Mouse (Mus musculus) hindbrain, embryonic 13.5 days (tissue): ENCODE data around the gene Galr3. TPM values are rescaled to one million over a fixed set of nuclear protein-coding genes. Genes with fewer than 3 reads are reported as not detected.

Source experiments
- ATAC-seq: fragments of 200-750 bp; cut with Nextera tagmentation; 2 replicates; pipeline ENCODE4 v1.8.0; 2017; ENCODE audit warnings: moderate TSS enrichment; ENCODE audit not compliant: low FRiP score
- H3K27ac ChIP-seq: fragments of 300-500 bp; sonication (generic); 2 replicates; pipeline ENCODE4 v1.5.1; 2015; ENCODE audit warnings: inconsistent platforms, mild to moderate bottlenecking, moderate library complexity
- H3K27me3 ChIP-seq: fragments of 300-500 bp; sonication (generic); 2 replicates; pipeline ENCODE4 v1.6.1; 2015; ENCODE audit warnings: mild to moderate bottlenecking, inconsistent platforms
- H3K36me3 ChIP-seq: fragments of 300-500 bp; sonication (generic); 2 replicates; pipeline ENCODE4 v1.6.1; 2015; ENCODE audit warnings: mild to moderate bottlenecking, inconsistent platforms
- H3K4me1 ChIP-seq: fragments of 300-500 bp; sonication (generic); replicated peaks from 2 replicates; pipeline ENCODE4 v1.6.1; 2015; ENCODE audit warnings: inconsistent platforms
- H3K4me2 ChIP-seq: fragments of 300-500 bp; sonication (generic); 2 replicates; pipeline ENCODE4 v1.6.1; 2015; ENCODE audit warnings: inconsistent platforms, mild to moderate bottlenecking, moderate library complexity
- H3K4me3 ChIP-seq: fragments of 300-500 bp; sonication (generic); 2 replicates; pipeline ENCODE4 v1.5.1; 2015; ENCODE audit warnings: mild to moderate bottlenecking, inconsistent platforms
- H3K9ac ChIP-seq: fragments of 300-500 bp; sonication (generic); 2 replicates; pipeline ENCODE4 v1.6.1; 2015; ENCODE audit warnings: mild to moderate bottlenecking, inconsistent platforms
- H3K9me3 ChIP-seq: fragments of 300-500 bp; sonication (generic); 2 replicates; pipeline ENCODE4 v1.6.1; 2016; ENCODE audit warnings: inconsistent platforms
- WGBS: fragments of 180-500 bp; shearing (Covaris S2); methylation state at CpG from one replicate; pipeline ENCODE4 v1.1.7; 2015; 5-methylcytosine and 5-hydroxymethylcytosine counted together
- polyA plus RNA-seq: library from polyadenylated mRNA; unstranded; fragments of >200 nt; fragmentation: Nextera tagmentation; extraction: Ambion mirVana; gene quantifications from 2 replicates; pipeline ENCODE4 v1.2.1, GENCODE M21; 2015

Galr3 gene
- polyA plus RNA-seq, 1 experiment from 2014 or later = not detected

- Histone ChIP-seq H3K9me3 (no peaks in the 10 kb centered on the region), H3K9ac (no peak overlapping the region), H3K4me1 (peaks cover 22% of the 10 kb centered on the region), H3K4me3 (peak overlapping the region; percentile 28), H3K27me3 (peaks cover 13% of the 10 kb centered on the region; the same call in 1 of the 2 replicates), H3K36me3 (peaks cover 27% of the 10 kb centered on the region), H3K27ac (0 out of 2 replicates have a peak overlapping the region, but pooled peaks have one; percentile 13), H3K4me2 (peak overlapping the region; percentile 45)
- ATAC-seq = no peak
- 10% methylated on average over 14 of the region's 14 CpGs for WGBS
Measured at GRCm38 (mm10) chr15:79063160-79063740, 21.6 kb downstream of the Galr3 start.

- no peak overlapping the region for H3K27ac ChIP-seq
- no peaks in the 10 kb centered on the region for H3K9me3 ChIP-seq
- peaks cover 22% of the 10 kb centered on the region for H3K4me1 ChIP-seq
- no peak overlapping the region for H3K9ac ChIP-seq
- no peak for ATAC-seq
- no peak overlapping the region for H3K4me2 ChIP-seq
- H3K36me3 ChIP-seq = peaks cover 7% of the 10 kb centered on the region
- no peak overlapping the region for H3K4me3 ChIP-seq
- 65% methylated on average over 8 of the region's 8 CpGs for WGBS
- peaks cover 16% of the 10 kb centered on the region; the same call in 1 of the 2 replicates for H3K27me3 ChIP-seq
Measured at GRCm38 (mm10) chr15:79065086-79065770, 23.5 kb downstream of the Galr3 start.

- no peak overlapping the region for H3K27ac ChIP-seq
- H3K4me2 ChIP-seq = no peak overlapping the region
- H3K9ac ChIP-seq = no peak overlapping the region
- no peaks in the 10 kb centered on the region for H3K9me3 ChIP-seq
- no peaks in the 10 kb centered on the region for H3K36me3 ChIP-seq
- ATAC-seq = no peak
- H3K27me3 ChIP-seq = peaks cover 16% of the 10 kb centered on the region; the same call in 1 of the 2 replicates
- 57% methylated on average over 2 of the region's 2 CpGs for WGBS
- peaks cover 17% of the 10 kb centered on the region for H3K4me1 ChIP-seq
- no peak overlapping the region for H3K4me3 ChIP-seq
Measured at GRCm38 (mm10) chr15:79066276-79066675, 24.6 kb downstream of the Galr3 start.

GRCm38 (mm10) chr15:79067631-79068030, 25.9 kb downstream of the Galr3 start:
- H3K9ac ChIP-seq = no peak overlapping the region
- H3K4me1 ChIP-seq = peaks cover 8% of the 10 kb centered on the region
- no peak for ATAC-seq
- H3K27ac ChIP-seq = no peak overlapping the region
- H3K4me2 ChIP-seq = no peak overlapping the region
- H3K9me3 ChIP-seq = no peaks in the 10 kb centered on the region
- H3K27me3 ChIP-seq = peaks cover 16% of the 10 kb centered on the region; the same call in 1 of the 2 replicates
- no peaks in the 10 kb centered on the region for H3K36me3 ChIP-seq
- H3K4me3 ChIP-seq = no peak overlapping the region
- 85% methylated on average over 3 of the region's 3 CpGs for WGBS

- Histone ChIP-seq H3K27ac (no peak overlapping the region), H3K27me3 (peaks cover 16% of the 10 kb centered on the region; the same call in 1 of the 2 replicates), H3K4me2 (no peak overlapping the region), H3K36me3 (no peaks in the 10 kb centered on the region), H3K9me3 (no peaks in the 10 kb centered on the region), H3K9ac (no peak overlapping the region), H3K4me3 (no peak overlapping the region), H3K4me1 (peaks cover 6% of the 10 kb centered on the region)
- no peak for ATAC-seq
- WGBS = 82% methylated on average over 3 of the region's 3 CpGs
Measured at GRCm38 (mm10) chr15:79068416-79068815, 26.7 kb downstream of the Galr3 start.

GRCm38 (mm10) chr15:79071117-79072039, 29.7 kb downstream of the Galr3 start:
- Histone ChIP-seq H3K27ac (no peak overlapping the region), H3K4me1 (peaks cover 20% of the 10 kb centered on the region), H3K9me3 (no peaks in the 10 kb centered on the region), H3K27me3 (peaks cover 12% of the 10 kb centered on the region; the same call in 1 of the 2 replicates), H3K9ac (no peak overlapping the region), H3K4me2 (no peak overlapping the region), H3K36me3 (peaks cover under 1% of the 10 kb centered on the region; the same call in 1 of the 2 replicates), H3K4me3 (no peak overlapping the region)
- no peak for ATAC-seq
- WGBS = 68% methylated on average over 5 of the region's 5 CpGs

- Histone ChIP-seq H3K27ac (no peak overlapping the region), H3K36me3 (peaks cover 24% of the 10 kb centered on the region), H3K9ac (no peak overlapping the region), H3K4me2 (no peak overlapping the region), H3K4me3 (no peak overlapping the region), H3K27me3 (no peaks in the 10 kb centered on the region), H3K9me3 (no peaks in the 10 kb centered on the region), H3K4me1 (peaks cover 28% of the 10 kb centered on the region)
- no peak for ATAC-seq
Measured at GRCm38 (mm10) chr15:79073752-79074151, 32.1 kb downstream of the Galr3 start.

GRCm38 (mm10) chr15:79074446-79074845, 32.8 kb downstream of the Galr3 start:
- no peak for ATAC-seq
- peaks cover 28% of the 10 kb centered on the region for H3K4me1 ChIP-seq
- peak overlapping the region; percentile 89 for H3K4me2 ChIP-seq
- H3K27me3 ChIP-seq = no peaks in the 10 kb centered on the region
- 37% methylated on average over 10 of the region's 10 CpGs for WGBS
- H3K9me3 ChIP-seq = no peaks in the 10 kb centered on the region
- peaks cover 31% of the 10 kb centered on the region for H3K36me3 ChIP-seq
- H3K9ac ChIP-seq = peak overlapping the region; percentile 60; the same call in 1 of the 2 replicates
- peak overlapping the region; percentile 82 for H3K27ac ChIP-seq
- H3K4me3 ChIP-seq = peak overlapping the region; percentile 97

GRCm38 (mm10) chr15:79074913-79075532, 33.3 kb downstream of the Galr3 start, which contains the start of gene Eif3l:
TSS of gene Eif3l (plus strand) at chr15:79075179.
- Histone ChIP-seq H3K9ac (peak within 1 kb of the TSS; percentile 87), H3K36me3 (peaks cover 37% of the 10 kb centered on the region), H3K4me3 (peak within 1 kb of the TSS; percentile 97), H3K27ac (peak within 1 kb of the TSS; percentile 82), H3K27me3 (no peaks in the 10 kb centered on the region), H3K4me1 (peaks cover 28% of the 10 kb centered on the region), H3K4me2 (peak within 1 kb of the TSS; percentile 89), H3K9me3 (no peaks in the 10 kb centered on the region)
- under 1% methylated on average over 49 of the region's 49 CpGs for WGBS
- ATAC-seq = peak; percentile 87

GRCm38 (mm10) chr15:79075658-79076365, 34.1 kb downstream of the Galr3 start:
- peaks cover 42% of the 10 kb centered on the region for H3K36me3 ChIP-seq
- H3K4me3 ChIP-seq = peak overlapping the region; percentile 97
- peak overlapping the region; percentile 87 for H3K9ac ChIP-seq
- H3K27ac ChIP-seq = peak overlapping the region; percentile 82
- no peaks in the 10 kb centered on the region for H3K27me3 ChIP-seq
- no peaks in the 10 kb centered on the region for H3K9me3 ChIP-seq
- H3K4me1 ChIP-seq = peaks cover 28% of the 10 kb centered on the region
- H3K4me2 ChIP-seq = peak overlapping the region; percentile 89
- 39% methylated on average over 15 of the region's 15 CpGs for WGBS
- ATAC-seq = no peak

GRCm38 (mm10) chr15:79079567-79079966, 37.9 kb downstream of the Galr3 start:
- no peak overlapping the region for H3K4me3 ChIP-seq
- H3K27me3 ChIP-seq = no peaks in the 10 kb centered on the region
- H3K4me1 ChIP-seq = peaks cover 22% of the 10 kb centered on the region
- no peak overlapping the region for H3K9ac ChIP-seq
- peaks cover 80% of the 10 kb centered on the region for H3K36me3 ChIP-seq
- H3K9me3 ChIP-seq = no peaks in the 10 kb centered on the region
- 97% methylated on average over 7 of the region's 7 CpGs for WGBS
- no peak overlapping the region for H3K4me2 ChIP-seq
- ATAC-seq = no peak
- H3K27ac ChIP-seq = no peak overlapping the region
